Mouse (Mus musculus) lung, embryonic 15.5 days (tissue): ENCODE measurements around the gene Smim1. TPM values are rescaled to one million over a fixed set of nuclear protein-coding genes. Genes with fewer than 3 reads are reported as not detected.
A peak's percentile ranks its signal among the peaks of the same experiment; 100 is the strongest.

Source experiments
- ATAC-seq: fragments of 200-750 bp; cut with Nextera tagmentation; 2 replicates; pipeline ENCODE4 v1.8.0; 2017; ENCODE audit warnings: moderate number of reproducible peaks, borderline replicate concordance; ENCODE audit not compliant: low FRiP score, low TSS enrichment; ENCODE audit errors: extremely low read depth
- H3K27ac ChIP-seq: fragments of 300-500 bp; sonication (generic); 2 replicates; pipeline ENCODE4 v1.5.1; 2015; ENCODE audit warnings: moderate library complexity, mild to moderate bottlenecking, inconsistent platforms
- H3K27me3 ChIP-seq: fragments of 300-500 bp; sonication (generic); 2 replicates; pipeline ENCODE4 v1.6.1; 2015; ENCODE audit warnings: inconsistent platforms
- H3K36me3 ChIP-seq: fragments of 300-500 bp; sonication (generic); 2 replicates; pipeline ENCODE4 v1.6.1; 2015; ENCODE audit warnings: inconsistent platforms
- H3K4me1 ChIP-seq: fragments of 300-500 bp; sonication (generic); 2 replicates; pipeline ENCODE4 v1.6.1; 2015; ENCODE audit warnings: inconsistent platforms
- H3K4me2 ChIP-seq: fragments of 300-500 bp; sonication (generic); 2 replicates; pipeline ENCODE4 v1.6.1; 2015; ENCODE audit warnings: inconsistent platforms, mild to moderate bottlenecking, moderate library complexity
- H3K4me3 ChIP-seq: fragments of 300-500 bp; sonication (generic); 2 replicates; pipeline ENCODE4 v1.5.1; 2015; ENCODE audit warnings: mild to moderate bottlenecking, inconsistent platforms
- H3K9ac ChIP-seq: fragments of 300-500 bp; sonication (generic); 2 replicates; pipeline ENCODE4 v1.6.1; 2015; ENCODE audit warnings: inconsistent platforms
- H3K9me3 ChIP-seq: fragments of 300-500 bp; sonication (generic); 2 replicates; pipeline ENCODE4 v1.6.1; 2016; ENCODE audit warnings: inconsistent platforms
- WGBS: fragments of 180-500 bp; shearing (Covaris S2); methylation state at CpG from one replicate; pipeline ENCODE4 v1.1.7; 2015; 5-methylcytosine and 5-hydroxymethylcytosine counted together
- polyA plus RNA-seq: library from polyadenylated mRNA; unstranded; fragments of >200 nt; fragmentation: Nextera tagmentation; extraction: Ambion mirVana; gene quantifications from 2 replicates; pipeline ENCODE4 v1.2.1, GENCODE M21; 2015

Gene Smim1
- polyA plus RNA-seq, 1 experiment from 2014 or later, result 39.3 TPM

- Histone ChIP-seq H3K4me2 (peak within 1 kb of the TSS; percentile 72), H3K27ac (no peak within 1 kb of the TSS), H3K9me3 (no peaks in the 10 kb centered on the region), H3K4me1 (peaks cover 16% of the 10 kb centered on the region), H3K4me3 (peak within 1 kb of the TSS; percentile 88), H3K9ac (peak within 1 kb of the TSS; percentile 81), H3K27me3 (no peaks in the 10 kb centered on the region), H3K36me3 (peaks cover 14% of the 10 kb centered on the region)
- WGBS, result 1% methylated on average over 68 of the region's 68 CpGs
- peak; percentile 97 for ATAC-seq
These were observed 51.4 kb downstream of the Smim1 start, which contains the start of the genes Dffb and Cep104 for GRCm38 (mm10) chr4:153974431-153975291. Gene Dffb (minus strand): TSS chr4:153975126. Gene Cep104 (plus strand): TSS chr4:153975194.

Other genes with a start within 250 kb of the Smim1 start
- gene A430005L14Rik, start 69.0 kb downstream of the Smim1 start, polyA plus RNA-seq, result 84.1 and 90.0 TPM in 2 replicates
- gene Dffb, start 51.1 kb downstream of the Smim1 start, polyA plus RNA-seq, result 12.2 and 12.4 TPM in 2 replicates
- 16.8 and 18.0 TPM in 2 replicates for gene Cep104, start 51.0 kb downstream of the Smim1 start, polyA plus RNA-seq
- gene Lrrc47, start 14.5 kb downstream of the Smim1 start, polyA plus RNA-seq, result 18.0 and 19.5 TPM in 2 replicates
- gene Ccdc27, start 16.4 kb upstream of the Smim1 start, polyA plus RNA-seq, result not detected in 2 replicates
- 1.6 and 1.8 TPM in 2 replicates for gene Trp73, start 114.0 kb upstream of the Smim1 start, polyA plus RNA-seq
- gene Wrap73, start 116.1 kb upstream of the Smim1 start, polyA plus RNA-seq, result 39.5 and 41.7 TPM in 2 replicates
- 141 and 143 TPM in 2 replicates for gene Tprgl, start 134.4 kb upstream of the Smim1 start, polyA plus RNA-seq
- 20.9 and 23.3 TPM in 2 replicates for gene Megf6, start 144.5 kb upstream of the Smim1 start, polyA plus RNA-seq